Mouse (Mus musculus) frontal cortex, postnatal 10 days (tissue): ENCODE results near the gene Gins1.
"Not testable (repeated sequence)": the region's sequence is repeated elsewhere in the genome, so short reads cannot be mapped to it uniquely, and the experiment has no call there.

Experiments used
- DNase-seq, 2 experiments: peaks; one replicate each; pipeline ENCODE4 v3.0.0; 2022; ENCODE audit warnings: low spot score in 2 of 2, mixed read lengths in 1 of 2

Gene Gins1

GRCm38 (mm10) chr2:150904936-150905450 is at the start of gene Gins1:
Gins1 (plus strand) TSS chr2:150905400.
- DNase-seq, result no peak

DNA sequence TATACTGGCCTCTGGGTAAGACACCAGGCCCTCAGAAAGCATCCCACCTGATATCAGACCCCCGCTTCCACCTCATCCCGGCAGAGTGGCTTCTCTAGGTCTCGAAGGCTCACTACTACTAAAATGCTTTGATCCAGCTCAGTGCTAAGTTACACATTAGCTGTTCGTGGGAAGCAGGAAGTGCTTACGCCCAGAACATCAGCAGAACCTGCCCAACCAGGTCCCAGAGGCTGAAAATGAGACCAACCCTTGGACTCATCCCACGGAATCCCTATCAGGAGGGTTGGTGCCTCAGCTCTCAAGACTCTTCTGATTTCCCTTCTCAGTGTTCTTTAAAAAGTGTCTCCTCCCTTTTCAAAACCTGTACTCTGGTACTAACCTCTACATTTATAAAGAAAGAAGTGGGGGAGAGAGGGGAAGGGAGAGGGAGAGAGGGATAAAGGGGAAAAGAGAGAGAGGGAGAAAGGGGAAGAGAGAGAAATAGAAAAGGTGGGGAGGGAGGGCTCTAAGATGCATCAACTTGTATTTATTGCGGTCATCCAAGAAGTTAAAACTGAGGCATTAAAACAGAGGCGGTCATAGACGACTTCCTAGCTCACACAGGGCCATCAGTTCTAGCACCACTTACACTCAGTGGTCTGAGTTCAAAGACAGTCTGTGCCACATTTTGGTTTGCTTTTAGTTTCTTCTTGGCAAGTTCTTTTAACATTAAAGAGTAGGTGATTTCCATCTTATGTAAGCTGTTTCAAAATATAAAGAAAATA is 46.3 kb upstream of the Gins1 start:
- DNase-seq, result no peak

DNA sequence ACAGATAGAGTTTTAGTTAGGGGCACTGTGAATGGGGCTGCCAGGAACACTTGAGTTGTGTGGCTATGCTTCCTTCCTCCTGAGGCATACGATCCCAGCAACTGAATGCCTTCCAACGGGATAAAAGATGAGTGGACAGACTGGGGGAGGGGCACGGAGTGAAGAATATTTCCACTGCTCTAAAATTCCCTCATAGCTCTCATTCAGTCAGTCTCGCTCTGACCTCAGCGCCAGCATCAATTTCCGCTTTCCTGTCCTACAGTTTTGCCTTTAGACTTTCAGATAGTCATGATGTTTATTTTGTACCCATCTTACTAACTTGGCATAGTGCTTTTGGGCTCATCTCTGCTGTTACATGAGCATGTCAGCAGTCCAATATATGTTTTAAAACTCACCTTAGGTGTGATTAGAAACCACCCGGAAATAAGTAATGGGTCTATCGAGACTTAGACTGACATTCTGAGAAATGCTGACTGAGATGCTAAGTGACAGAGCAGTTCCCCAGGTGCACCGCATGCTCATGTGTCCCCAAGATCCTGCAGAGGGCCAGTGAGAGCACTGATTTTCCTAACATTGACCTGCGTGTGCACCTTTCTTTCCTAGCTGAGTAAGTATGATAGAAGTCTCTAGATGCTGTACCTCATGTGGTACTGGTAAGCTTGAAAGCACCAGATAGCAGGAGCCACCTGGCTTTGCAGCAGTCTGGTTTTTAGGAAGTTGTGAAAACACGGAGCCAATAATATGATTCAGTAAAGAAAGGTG is 45.3 kb upstream of the Gins1 start:
- no peak for DNase-seq

DNA sequence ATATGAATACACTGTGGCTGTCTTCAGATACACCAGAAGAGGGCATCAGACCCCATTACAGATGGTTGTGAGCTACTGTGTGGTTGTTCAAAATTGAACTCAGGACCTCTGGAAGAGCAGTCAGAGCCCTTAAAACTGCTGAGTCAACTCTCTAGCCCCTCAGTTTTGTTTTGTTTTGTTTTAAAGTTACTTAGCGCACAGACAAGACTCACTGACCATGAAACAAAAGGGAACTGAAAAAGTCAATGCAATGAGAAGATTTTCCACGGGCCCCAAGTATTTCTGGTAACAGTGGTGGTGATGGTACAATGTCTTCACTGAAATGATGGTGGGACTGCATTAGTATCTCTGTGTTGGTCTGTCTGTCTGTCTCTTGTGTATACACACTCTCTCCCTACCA is 44.1 kb upstream of the Gins1 start:
- DNase-seq, result no peak

- no peak for DNase-seq
These were observed 38.2 kb upstream of the Gins1 start for GRCm38 (mm10) chr2:150867021-150867420.

DNA sequence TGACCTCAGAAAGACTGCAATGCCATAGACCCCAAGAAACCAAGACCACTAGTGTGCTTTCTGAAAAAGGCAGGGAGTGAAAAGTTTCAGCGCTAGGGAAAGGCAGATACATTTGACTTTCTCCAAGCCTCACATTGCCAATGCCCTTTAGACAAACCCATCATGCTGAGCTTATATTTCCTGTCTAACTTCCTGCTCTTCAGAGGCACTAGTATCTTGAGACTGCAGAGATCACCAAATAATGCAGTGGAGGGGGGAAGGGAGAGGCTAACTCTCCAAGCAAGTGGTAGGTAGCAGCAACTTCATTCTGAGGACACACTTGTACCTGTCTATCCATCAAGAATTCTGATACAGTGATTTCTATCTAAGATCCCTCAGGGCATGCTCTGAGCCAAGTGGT is 35.8 kb upstream of the Gins1 start:
- no peak for DNase-seq

DNA sequence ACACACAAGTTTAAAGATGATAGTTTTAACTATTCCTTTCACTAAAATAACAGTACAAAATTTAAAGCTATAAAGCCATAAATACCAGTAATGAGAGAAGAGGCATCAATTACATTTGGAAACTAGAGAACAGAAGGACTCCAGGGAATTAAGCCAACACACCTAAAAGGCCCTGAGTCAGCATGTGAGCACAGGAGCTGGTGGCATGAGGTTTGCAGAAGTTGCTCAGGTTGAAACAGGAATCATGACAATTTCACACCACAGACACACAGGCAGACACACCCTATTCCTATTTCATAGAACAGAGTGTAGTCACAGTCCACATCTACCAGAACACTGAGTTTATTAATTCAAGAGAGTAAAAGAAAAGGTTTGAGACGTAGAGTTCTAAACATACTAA is 30.7 kb upstream of the Gins1 start:
- no peak for DNase-seq

- no peak for DNase-seq
These were observed 30.0 kb upstream of the Gins1 start for GRCm38 (mm10) chr2:150875226-150875625.

- DNase-seq, result no peak
These were observed 27.6 kb upstream of the Gins1 start for GRCm38 (mm10) chr2:150877561-150877960.

DNA sequence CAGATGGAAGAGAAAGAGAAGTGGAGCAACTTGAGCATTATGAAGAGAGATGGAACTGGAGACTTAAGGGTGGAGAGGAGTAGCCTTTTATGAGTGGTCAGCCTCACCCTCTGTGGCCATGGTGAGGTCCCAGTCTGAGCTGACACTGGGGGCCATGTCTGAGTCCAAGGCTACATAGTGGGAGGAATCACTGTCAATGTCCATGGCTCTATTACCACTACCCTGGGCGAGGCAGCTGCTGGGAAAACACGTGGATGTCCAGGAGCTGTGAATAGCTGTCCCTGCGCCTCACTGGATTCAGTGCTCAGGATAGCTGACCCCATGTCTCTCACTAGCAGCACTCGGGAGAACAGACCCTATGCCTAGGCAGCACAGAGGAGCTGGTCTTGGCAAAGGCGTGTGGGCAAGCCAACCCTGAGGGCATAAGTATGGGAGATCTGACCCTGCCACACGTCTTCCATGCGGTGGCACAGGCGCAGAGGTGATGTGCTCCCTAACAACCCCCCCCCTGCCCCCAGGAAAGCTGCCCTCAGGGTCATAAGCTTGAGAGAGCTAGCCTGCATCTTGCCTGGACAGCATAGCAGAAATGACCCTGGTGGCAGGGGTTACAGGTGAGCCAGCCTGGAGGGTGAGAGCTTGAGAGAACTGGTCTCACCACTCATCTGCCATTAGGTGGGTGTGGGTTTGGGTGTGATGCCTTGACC is 21.0 kb upstream of the Gins1 start:
- DNase-seq, result no peak

DNA sequence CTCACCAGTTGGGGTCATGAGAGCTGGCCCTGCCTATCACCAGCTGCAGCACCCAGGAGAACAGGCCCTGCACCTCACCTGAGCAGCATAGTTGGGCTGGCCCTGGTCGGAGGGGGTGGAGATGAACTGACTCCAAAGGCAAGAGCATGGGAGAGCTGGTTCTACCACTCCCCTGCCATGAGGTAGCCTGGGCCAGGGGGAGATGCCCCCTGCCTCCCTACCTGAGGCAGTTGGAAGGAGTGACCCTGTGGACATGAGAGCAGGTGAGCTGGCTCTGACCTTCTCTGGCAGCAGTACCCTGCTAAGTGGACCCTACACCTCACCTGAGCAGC is 20.5 kb upstream of the Gins1 start:
- DNase-seq, result no peak

DNA sequence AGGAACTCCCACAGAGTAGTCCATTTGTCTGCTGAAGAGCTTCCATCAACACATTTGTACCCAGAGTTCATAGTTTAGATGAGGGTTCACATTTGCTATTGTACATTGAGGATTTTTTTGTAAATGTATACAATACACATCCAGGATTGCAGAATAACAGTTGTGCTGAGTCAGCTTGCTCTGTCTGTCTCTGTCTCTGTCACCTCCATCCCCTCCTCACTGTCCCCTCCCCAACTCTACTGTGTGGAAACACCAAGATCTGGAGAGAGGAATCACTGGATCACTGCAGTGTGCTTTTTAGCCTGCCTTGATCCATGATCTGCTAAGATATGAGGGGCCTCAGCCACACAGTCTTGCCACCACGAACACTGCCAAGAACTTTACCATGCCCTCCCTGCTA is 19.4 kb upstream of the Gins1 start:
- no peak for DNase-seq

GRCm38 (mm10) chr2:150886315-150886714 is 18.9 kb upstream of the Gins1 start:
- DNase-seq, result no peak

- DNase-seq, result no peak
These were observed 17.8 kb upstream of the Gins1 start for GRCm38 (mm10) chr2:150887370-150887769.

GRCm38 (mm10) chr2:150894617-150895267 is 10.5 kb upstream of the Gins1 start:
- DNase-seq, result no peak

GRCm38 (mm10) chr2:150895691-150896252 is 9.4 kb upstream of the Gins1 start:
- DNase-seq, result no peak

GRCm38 (mm10) chr2:150900341-150900740 is 4.9 kb upstream of the Gins1 start:
- no peak for DNase-seq

GRCm38 (mm10) chr2:150902347-150902746 is 2.9 kb upstream of the Gins1 start:
- no peak for DNase-seq

DNA sequence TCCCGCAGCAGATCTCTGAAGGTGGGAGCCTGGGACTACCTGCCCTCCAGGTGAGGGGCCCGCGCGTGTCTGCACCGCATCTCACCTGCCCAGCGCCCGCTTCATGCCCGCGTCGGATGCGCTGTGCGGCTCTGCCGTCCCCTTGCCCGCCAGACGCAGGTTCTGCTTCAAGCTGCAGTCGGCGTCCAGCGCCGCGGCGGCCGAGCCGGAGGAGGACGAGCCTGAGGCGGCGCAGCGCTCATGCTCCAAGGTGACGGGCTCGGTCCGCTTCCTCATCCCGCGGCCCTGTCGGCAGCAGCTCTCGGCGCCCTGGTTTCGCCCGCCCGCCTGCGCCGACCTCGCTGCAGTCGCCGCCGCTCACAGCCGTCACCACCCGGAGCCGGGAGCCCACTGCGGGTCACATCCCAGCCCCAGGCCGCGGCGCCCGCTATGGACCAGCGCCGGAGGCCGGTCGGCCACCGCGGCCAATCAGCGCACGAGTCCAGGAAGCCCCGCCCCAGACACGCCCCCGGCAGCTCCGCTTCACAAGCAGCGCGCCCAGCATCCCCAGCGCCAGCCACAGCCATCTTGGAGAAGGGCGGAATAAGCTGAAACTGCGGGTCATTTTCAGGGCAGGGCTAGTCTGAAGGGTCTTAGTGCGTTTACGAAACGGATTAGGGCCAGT is 796 bp upstream of the Gins1 start, which contains the start of gene Abhd12:
Abhd12 (minus strand) TSS at position 470 of the 664 bp plus-strand sequence.
- peak; percentile 94 to 97 for DNase-seq

DNA sequence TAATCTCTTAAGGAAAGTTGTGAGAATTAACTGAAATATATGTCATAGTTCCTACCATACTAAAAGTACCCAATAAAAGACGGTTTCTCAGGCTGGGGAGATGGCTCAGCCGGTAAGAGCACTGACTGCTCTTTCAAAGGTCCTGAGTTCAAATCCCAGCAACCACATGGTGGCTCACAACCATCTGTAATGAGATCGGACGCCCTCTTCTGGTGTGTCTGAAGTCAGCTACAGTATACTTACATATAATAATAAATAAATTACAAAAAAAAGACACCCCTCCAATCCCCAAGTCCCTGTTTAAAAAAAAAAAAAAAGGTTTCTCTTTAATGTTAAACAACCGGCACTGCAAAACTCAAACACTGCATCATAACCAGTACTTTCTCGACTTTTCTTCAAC is 3.7 kb downstream of the Gins1 start:
- not testable (repeated sequence) for DNase-seq
